Mouse (Mus musculus): Measurements from ENCODE around the gene Aff4. TPM values are rescaled to one million over a fixed set of nuclear protein-coding genes. Genes with fewer than 3 reads are reported as not detected.
A peak's percentile ranks its signal among the peaks of the same experiment; 100 is the strongest.

The Aff4 gene
- polyA plus RNA-seq, 1 experiment: 856 TPM

DNA sequence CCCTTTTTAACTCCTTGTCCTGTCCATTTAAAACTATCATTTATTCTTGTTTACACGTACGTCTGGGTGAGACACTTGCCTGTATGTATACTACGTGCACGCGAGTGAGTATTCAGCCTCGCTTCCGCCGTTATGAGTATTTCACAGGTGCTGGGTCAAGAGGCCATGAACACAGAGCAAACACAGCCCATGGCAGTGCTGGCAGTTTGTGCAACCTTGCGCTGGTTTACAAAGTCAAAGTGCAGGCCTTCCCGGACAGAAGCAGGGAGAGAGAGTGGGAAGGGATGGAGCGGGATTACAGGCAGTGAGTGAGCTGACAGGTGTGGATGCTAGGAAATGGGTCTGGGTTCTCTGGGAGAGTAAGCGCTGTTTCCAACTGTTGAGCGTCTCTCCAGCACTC is 95.5 kb downstream of the Aff4 start:
- no peak overlapping the region for H3K4me3 ChIP-seq (ENCODE audit: insufficient read depth, low read depth, low read length)
- 95% methylated on average over 13 of the region's 13 CpGs for WGBS
- no peak for TF ChIP-seq CTCF (IDR thresholded peaks at IDR 0.05; ENCODE audit: insufficient read depth, low read depth, low read length)
- TF ChIP-seq POLR2A (IDR thresholded peaks at IDR 0.05; ENCODE audit: insufficient read depth, low read depth, low read length): no peak
- no peaks in the 10 kb centered on the region; the same call in 1 of the 2 replicates for H3K4me1 ChIP-seq (ENCODE audit: control insufficient read depth, insufficient read depth, low read length)
- H3K27ac ChIP-seq (ENCODE audit: insufficient read depth, low read depth, low read length): no peak overlapping the region

GRCm38 (mm10) chr11:53447996-53448395 is 97.4 kb downstream of the Aff4 start:
- TF ChIP-seq POLR2A (IDR thresholded peaks at IDR 0.05; ENCODE audit: insufficient read depth, low read depth, low read length): no peak
- TF ChIP-seq CTCF (IDR thresholded peaks at IDR 0.05; ENCODE audit: insufficient read depth, low read depth, low read length): no peak
- Histone ChIP-seq H3K4me3 (ENCODE audit: insufficient read depth, low read depth, low read length) (no peak overlapping the region), H3K27ac (ENCODE audit: insufficient read depth, low read depth, low read length) (no peak overlapping the region), H3K4me1 (ENCODE audit: control insufficient read depth, insufficient read depth, low read length) (no peaks in the 10 kb centered on the region; the same call in 1 of the 2 replicates)
- 91% methylated on average over 8 of the region's 8 CpGs for WGBS

GRCm38 (mm10) chr11:53448529-53448928 is 97.9 kb downstream of the Aff4 start:
- H3K4me3 ChIP-seq (ENCODE audit: insufficient read depth, low read depth, low read length): no peak overlapping the region
- H3K27ac ChIP-seq (ENCODE audit: insufficient read depth, low read depth, low read length): no peak overlapping the region
- no peaks in the 10 kb centered on the region; the same call in 1 of the 2 replicates for H3K4me1 ChIP-seq (ENCODE audit: control insufficient read depth, insufficient read depth, low read length)
- 67% methylated on average over 1 of the region's 1 CpGs for WGBS
- TF ChIP-seq CTCF (IDR thresholded peaks at IDR 0.05; ENCODE audit: insufficient read depth, low read depth, low read length) (no peak), POLR2A (IDR thresholded peaks at IDR 0.05; ENCODE audit: insufficient read depth, low read depth, low read length) (no peak)

- 52% methylated on average over 15 of the region's 15 CpGs for WGBS
- Histone ChIP-seq H3K27ac (ENCODE audit: insufficient read depth, low read depth, low read length) (no peak overlapping the region), H3K4me3 (ENCODE audit: insufficient read depth, low read depth, low read length) (no peak overlapping the region), H3K4me1 (ENCODE audit: control insufficient read depth, insufficient read depth, low read length) (no peaks in the 10 kb centered on the region; the same call in 1 of the 2 replicates)
- TF ChIP-seq CTCF (IDR thresholded peaks at IDR 0.05; ENCODE audit: insufficient read depth, low read depth, low read length) (no peak), POLR2A (IDR thresholded peaks at IDR 0.05; ENCODE audit: insufficient read depth, low read depth, low read length) (no peak)
Observed at GRCm38 (mm10) chr11:53450070-53450705, 99.6 kb downstream of the Aff4 start.

GRCm38 (mm10) chr11:53451361-53451760 is 100.7 kb downstream of the Aff4 start:
- H3K4me1 ChIP-seq (ENCODE audit: control insufficient read depth, insufficient read depth, low read length): no peaks in the 10 kb centered on the region; the same call in 1 of the 2 replicates
- no peak overlapping the region for H3K4me3 ChIP-seq (ENCODE audit: insufficient read depth, low read depth, low read length)
- no peak overlapping the region for H3K27ac ChIP-seq (ENCODE audit: insufficient read depth, low read depth, low read length)
- TF ChIP-seq POLR2A (IDR thresholded peaks at IDR 0.05; ENCODE audit: insufficient read depth, low read depth, low read length) (no peak), CTCF (IDR thresholded peaks at IDR 0.05; ENCODE audit: insufficient read depth, low read depth, low read length) (no peak)
- whole genome bisulfite sequencing: 94% methylated on average over 2 of the region's 2 CpGs

DNA sequence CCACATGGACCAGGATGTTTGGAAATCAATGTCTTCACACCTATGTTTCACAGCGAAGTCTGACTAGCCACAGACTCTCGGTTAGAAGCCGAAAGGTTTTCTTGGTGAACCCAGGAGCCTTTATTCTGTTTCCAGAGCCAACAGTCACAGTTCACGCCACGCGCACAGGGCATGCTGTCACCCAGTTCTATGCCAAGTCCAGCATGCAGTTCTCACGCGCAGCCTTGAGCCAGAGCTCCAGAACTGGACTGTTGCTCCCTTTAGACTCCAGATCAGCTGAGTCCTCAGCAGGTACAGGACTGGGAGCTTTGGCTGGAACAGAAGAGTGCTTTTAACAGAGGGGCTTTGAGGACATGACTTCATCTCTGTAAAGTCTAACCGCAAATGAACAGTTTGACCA is 101.8 kb downstream of the Aff4 start:
- 96% methylated on average over 9 of the region's 9 CpGs for WGBS
- TF ChIP-seq CTCF (IDR thresholded peaks at IDR 0.05; ENCODE audit: insufficient read depth, low read depth, low read length) (no peak), POLR2A (IDR thresholded peaks at IDR 0.05; ENCODE audit: insufficient read depth, low read depth, low read length) (no peak)
- Histone ChIP-seq H3K27ac (ENCODE audit: insufficient read depth, low read depth, low read length) (no peak overlapping the region), H3K4me3 (ENCODE audit: insufficient read depth, low read depth, low read length) (no peak overlapping the region), H3K4me1 (ENCODE audit: control insufficient read depth, insufficient read depth, low read length) (peaks cover 6% of the 10 kb centered on the region)

GRCm38 (mm10) chr11:53453031-53453430 is 102.4 kb downstream of the Aff4 start:
- WGBS: 94% methylated on average over 5 of the region's 5 CpGs
- no peak for TF ChIP-seq CTCF (IDR thresholded peaks at IDR 0.05; ENCODE audit: insufficient read depth, low read depth, low read length)
- no peak for TF ChIP-seq POLR2A (IDR thresholded peaks at IDR 0.05; ENCODE audit: insufficient read depth, low read depth, low read length)
- peaks cover 6% of the 10 kb centered on the region for H3K4me1 ChIP-seq (ENCODE audit: control insufficient read depth, insufficient read depth, low read length)
- no peak overlapping the region for H3K27ac ChIP-seq (ENCODE audit: insufficient read depth, low read depth, low read length)
- H3K4me3 ChIP-seq (ENCODE audit: insufficient read depth, low read depth, low read length): no peak overlapping the region

DNA sequence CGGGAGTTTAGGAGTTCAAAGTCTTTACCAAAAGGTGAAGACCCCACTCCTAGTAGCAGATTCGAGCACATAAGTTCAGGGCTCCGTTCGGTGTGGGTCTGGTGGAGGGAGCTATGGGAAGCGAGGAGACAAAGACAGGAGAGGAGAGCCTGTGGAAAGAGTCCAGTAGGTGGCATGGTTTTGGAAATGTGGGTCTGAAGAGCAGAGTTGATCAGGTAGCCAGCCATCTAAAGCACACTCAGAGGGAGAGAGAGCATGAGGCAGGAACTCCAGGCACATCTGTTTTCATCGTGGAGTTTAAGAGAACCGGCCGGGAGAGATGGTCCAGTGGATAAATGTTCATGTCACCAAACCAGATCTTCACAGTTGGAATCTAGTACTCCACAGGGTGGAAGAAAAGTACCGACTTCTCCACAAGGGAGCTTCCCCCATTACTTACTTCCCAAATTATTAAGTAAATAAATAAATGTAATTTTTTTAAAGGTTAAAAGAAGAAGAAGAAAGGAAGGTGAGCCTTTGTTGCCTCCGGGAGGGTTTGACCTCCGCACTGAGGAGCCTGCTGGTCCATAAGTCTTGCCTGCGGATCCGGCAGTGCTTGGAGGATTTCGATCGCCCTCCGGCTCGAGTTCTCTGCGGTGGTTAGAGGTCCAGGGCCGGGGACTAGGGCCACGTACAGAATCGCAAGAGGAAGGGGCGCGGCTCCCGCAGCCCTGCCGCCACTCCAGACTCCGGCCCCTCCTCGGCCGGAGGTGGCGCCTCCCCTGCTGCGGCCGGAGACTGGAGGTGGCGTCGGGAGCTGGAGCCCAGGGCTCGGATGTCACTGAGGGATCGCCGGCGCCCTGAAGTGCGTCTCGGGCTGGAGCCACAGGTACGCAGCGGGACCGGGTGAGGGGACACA is 106.1 kb downstream of the Aff4 start, which contains the start of the genes Gm10447 and Shroom1:
Gene Gm10447 (minus strand): TSS at position 637 of the 898 bp plus-strand sequence.
Gene Shroom1 (plus strand): TSS at position 732 of the 898 bp plus-strand sequence.
- WGBS: 6% methylated on average over 42 of the region's 42 CpGs
- no peak for TF ChIP-seq CTCF (IDR thresholded peaks at IDR 0.05; ENCODE audit: insufficient read depth, low read depth, low read length)
- no peak for TF ChIP-seq POLR2A (IDR thresholded peaks at IDR 0.05; ENCODE audit: insufficient read depth, low read depth, low read length)
- Histone ChIP-seq H3K4me3 (ENCODE audit: insufficient read depth, low read depth, low read length) (peak within 1 kb of the TSS; percentile 46), H3K27ac (ENCODE audit: insufficient read depth, low read depth, low read length) (no peak within 1 kb of the TSS), H3K4me1 (ENCODE audit: control insufficient read depth, insufficient read depth, low read length) (peaks cover 6% of the 10 kb centered on the region)

All from olfactory bulb, adult 2 months (tissue).